Mouse (Mus musculus): ENCODE measurements around the gene Gsto2.
A peak's percentile ranks its signal among the peaks of the same experiment; 100 is the strongest.

The Gsto2 gene

GRCm38 (mm10) chr19:47891562-47892312, 26.4 kb downstream of the Gsto2 start:
- no peak for DNase-seq (ENCODE audit: low read depth, low spot score)

- DNase-seq (ENCODE audit: low read depth, low spot score), result no peak
Observed at GRCm38 (mm10) chr19:47893092-47893491, 27.8 kb downstream of the Gsto2 start.

- DNase-seq (ENCODE audit: low read depth, low spot score), result no peak
Observed at GRCm38 (mm10) chr19:47898472-47899079, 33.2 kb downstream of the Gsto2 start.

- peak; percentile 28 for DNase-seq (ENCODE audit: low read depth, low spot score)
Observed at GRCm38 (mm10) chr19:47900012-47900411, 34.7 kb downstream of the Gsto2 start.

DNA sequence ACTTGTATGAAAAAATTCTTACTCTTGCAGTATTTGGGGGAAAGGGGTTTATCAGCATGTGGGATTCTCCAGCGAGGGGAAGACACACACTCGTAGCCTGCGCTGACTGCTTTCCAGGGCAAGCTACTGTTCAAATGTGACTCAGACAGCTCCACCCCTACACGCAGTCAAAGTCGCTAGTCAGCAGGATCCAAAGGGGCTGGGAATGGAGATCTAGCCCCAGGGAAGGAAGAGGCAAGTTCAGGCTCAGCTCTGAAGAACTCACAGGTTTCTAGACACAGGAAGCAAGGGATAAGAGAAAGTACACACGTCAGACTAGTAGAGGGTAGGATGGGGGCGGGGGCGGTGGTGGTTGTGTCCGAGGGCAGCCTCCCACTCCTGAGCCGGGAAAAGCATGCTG, 35.2 kb downstream of the Gsto2 start:
- no peak for DNase-seq (ENCODE audit: low read depth, low spot score)

DNA sequence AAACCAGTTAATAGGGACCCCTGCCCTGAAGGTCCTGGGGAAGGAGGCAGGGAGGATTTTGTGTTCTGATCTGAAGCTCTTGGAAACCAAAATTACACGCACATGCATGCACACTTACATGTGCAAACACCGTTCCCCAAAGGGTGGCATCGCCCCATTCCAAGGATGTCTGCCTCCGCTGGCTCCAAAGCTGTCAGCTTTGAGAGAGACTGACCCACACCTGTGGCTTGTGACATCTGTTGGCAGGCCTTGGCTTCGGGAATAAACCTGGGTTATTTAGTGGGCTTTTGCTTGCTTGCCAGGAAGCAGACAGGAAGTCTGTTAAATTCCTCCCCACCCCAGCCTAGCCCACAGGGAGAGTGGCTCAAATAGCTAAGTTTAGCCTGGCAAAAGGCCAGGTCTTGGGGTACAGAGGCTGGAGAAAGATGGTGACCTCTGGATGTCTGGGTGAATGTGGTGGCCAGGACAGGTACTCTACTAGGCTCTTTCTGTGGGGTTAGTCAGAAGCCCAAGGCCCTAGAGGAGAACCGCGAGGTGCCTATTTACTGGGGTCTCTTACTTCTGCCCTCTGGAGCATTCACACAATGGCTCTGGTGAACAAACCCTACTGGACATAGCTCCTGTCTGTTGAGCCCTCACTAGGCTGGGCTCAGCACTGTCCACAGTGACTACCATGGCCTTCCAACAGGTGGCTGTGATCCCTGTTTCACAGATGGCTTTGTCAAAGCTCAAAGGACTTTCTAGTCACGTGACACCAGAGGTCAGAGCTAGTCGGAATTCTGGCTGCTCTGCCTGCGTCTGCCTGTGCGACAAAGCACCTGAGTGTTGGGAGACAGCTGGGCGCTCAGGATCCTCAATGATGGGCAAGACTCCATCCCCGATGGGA, 37.2 kb downstream of the Gsto2 start:
- no peak for DNase-seq (ENCODE audit: low read depth, low spot score)

- no peak for DNase-seq (ENCODE audit: low read depth, low spot score)
Observed at GRCm38 (mm10) chr19:47903679-47904078, 38.3 kb downstream of the Gsto2 start.

DNA sequence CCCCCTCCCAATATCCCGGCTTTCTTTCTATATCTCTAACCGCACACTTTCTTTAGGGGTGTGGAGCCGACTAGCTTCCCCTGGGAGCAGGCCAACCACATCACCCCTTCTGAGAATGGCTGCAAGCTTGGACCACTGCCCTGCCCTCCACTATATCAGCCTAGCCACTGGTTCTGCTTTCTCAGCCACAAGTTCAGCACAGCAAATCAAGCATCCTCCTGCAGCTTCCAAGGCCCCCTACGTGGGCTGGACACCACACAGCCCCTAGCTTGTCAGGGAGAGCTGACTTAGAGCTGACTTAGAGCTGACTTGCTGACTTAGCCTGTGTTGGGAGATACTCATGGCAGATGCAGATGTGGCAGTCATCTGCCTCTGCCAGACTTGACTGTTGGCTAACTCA, 39.7 kb downstream of the Gsto2 start:
- no peak for DNase-seq (ENCODE audit: low read depth, low spot score)

DNA sequence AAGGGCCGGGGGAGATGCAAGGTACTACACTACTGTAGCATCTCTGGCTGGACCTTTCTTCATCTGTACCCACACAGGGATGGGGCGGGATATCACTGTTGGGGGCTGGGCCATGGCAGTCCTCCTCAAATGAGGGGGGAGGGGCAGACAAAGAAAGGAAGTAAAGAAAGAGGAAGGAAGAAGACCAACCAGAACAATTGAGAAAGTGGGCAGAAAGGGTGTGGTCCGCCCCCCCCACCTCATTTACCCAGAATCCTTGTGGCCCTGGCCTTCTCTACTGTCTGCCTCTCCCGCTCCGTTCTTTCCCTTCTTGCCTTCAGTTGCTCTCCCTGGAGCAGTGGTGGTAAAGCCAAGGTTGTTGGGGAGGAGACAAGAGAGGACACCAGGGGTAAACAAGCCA, 40.3 kb downstream of the Gsto2 start:
- DNase-seq (ENCODE audit: low read depth, low spot score), result no peak

GRCm38 (mm10) chr19:47907596-47907995, 42.3 kb downstream of the Gsto2 start:
- DNase-seq (ENCODE audit: low read depth, low spot score), result no peak

GRCm38 (mm10) chr19:47908961-47909371, 43.6 kb downstream of the Gsto2 start:
- DNase-seq (ENCODE audit: low read depth, low spot score), result no peak

- DNase-seq (ENCODE audit: low read depth, low spot score), result no peak
Observed at GRCm38 (mm10) chr19:47909387-47910116, 44.2 kb downstream of the Gsto2 start.

DNA sequence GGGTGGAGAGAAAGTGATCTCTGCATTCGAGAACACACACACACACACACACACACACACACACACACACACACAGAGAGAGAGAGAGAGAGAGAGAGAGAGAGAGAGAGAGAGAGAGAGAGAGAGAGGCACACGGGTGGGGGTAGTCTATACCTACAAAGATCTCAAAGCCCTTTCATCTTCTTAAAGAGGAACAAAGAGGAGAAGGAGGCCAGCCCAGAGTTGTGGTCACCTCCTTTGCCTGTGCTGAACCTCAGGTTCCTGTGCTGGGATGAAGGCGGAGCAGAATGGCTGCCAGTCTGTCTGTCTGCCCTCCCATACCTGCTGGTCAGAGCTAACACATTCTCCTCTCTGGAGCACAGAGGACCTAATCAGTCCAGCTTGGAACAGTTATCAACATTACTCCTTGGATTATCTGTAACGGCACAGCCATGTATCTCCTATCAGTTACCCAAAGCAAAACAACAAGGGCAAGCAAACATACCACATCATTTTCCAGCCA, 44.8 kb downstream of the Gsto2 start:
- DNase-seq (ENCODE audit: low read depth, low spot score), result no peak

DNA sequence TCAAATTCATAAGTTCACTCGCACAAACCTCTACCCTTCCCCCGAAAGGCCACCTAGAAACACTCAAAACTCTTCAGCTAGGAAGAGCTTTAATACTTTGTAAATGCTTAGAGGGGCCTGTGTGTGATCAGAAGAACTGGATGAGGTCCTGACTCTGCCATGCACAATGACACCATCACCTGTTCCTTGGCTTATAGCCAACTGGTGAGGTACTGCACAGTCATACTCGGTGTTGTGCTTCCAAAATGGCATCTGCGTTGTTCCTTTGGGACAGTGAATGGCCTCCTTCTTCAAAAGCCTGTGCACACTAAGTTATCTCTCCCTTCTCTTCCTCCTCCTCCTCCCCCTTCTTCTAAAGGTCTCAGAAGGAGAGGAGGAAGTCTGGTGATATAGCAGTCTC, 45.4 kb downstream of the Gsto2 start:
- DNase-seq (ENCODE audit: low read depth, low spot score), result no peak

DNA sequence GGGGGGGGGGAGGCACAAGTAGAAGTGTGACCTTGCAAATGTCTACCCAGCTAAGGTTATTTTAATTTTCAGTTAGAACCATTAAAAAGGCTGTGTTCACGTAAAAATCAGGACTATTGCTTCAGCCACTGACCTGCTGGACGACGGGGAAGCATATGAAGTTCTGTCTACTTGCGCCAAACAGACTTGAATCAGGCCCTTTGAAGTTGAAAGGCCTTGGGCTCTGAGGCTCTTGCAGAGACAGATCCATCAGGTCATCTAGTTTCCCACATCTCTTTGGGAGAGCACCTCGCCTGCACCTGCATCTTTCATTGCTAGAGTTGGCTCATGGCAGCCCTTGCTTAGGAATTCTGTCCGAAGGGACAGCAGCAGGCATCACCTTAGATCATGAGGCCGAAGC, 48.0 kb downstream of the Gsto2 start:
- no peak for DNase-seq (ENCODE audit: low read depth, low spot score)

DNA sequence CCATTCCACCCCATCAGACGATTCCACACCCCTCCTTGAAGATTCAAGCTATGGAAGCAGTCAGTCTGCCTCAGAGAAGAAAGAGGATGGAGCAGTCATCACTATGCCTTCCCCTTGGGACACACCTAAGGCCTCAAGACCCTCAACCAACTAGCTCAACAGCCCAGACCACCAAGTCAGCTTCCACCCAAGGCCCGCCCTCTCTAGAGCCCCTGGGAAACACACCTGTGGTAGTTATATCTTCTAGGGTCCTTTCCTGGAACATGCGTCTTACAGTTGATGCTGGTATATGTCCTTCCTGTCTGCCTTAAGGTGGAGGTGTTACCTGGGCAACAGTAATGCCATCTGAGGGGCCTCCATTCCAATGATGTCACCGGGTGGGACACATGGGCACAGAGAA, 48.9 kb downstream of the Gsto2 start:
- DNase-seq (ENCODE audit: low read depth, low spot score), result no peak

- no peak for DNase-seq (ENCODE audit: low read depth, low spot score)
Observed at GRCm38 (mm10) chr19:47915251-47915650, 49.9 kb downstream of the Gsto2 start.

GRCm38 (mm10) chr19:47917396-47917795, 52.1 kb downstream of the Gsto2 start:
- no peak for DNase-seq (ENCODE audit: low read depth, low spot score)

- DNase-seq (ENCODE audit: low read depth, low spot score), result no peak
Observed at GRCm38 (mm10) chr19:47918016-47918415, 52.7 kb downstream of the Gsto2 start.

GRCm38 (mm10) chr19:47918455-47919101, 53.2 kb downstream of the Gsto2 start:
- peak; percentile 31 for DNase-seq (ENCODE audit: low read depth, low spot score)
